In the genomic region with DNA sequence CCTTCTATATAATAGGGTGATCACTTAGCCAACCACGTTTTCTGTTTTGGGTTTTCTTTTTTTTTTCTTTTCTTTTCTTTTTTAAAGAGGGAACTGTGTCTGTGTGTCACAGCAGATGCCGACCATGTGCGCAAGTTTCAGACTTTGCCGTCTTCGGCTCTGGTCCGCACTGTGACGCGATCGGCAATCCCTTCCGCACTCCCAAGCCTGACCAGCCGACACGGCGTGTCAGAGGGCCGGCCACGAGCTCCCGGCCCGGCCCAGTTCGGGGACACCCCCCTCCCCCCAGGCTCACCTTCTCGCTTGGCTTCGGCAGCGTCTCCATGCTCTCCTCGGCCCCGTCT, we compare ENCODE assay signal across 8 mouse cellular contexts. TPM values are rescaled to one million over a fixed set of nuclear protein-coding genes. Genes with fewer than 3 reads are reported as not detected.
DNase-seq lines count a peak whose midpoint lies in the region; ATAC-seq and TF ChIP-seq lines count a peak whose summit lies in the region.

No protein-coding gene starts in this region.

- TF ChIP-seq POLR2A in ES-Bruce4 (IDR thresholded peaks at IDR 0.05; ENCODE audit: insufficient read depth, low read length): no peak

- TF ChIP-seq EP300 in ES-Bruce4 (IDR thresholded peaks at IDR 0.05; ENCODE audit: insufficient read depth, low read depth, low read length): no peak

- H3K9ac ChIP-seq in ES-Bruce4 (ENCODE audit: low read depth, poor library complexity, severe bottlenecking): peak overlapping the region; percentile 90
- peak overlapping the region; percentile 70 for H3K9ac ChIP-seq in forebrain, postnatal 0 days

- H3K27ac ChIP-seq in heart, embryonic 10.5 days: peak overlapping the region; percentile 92
- 0 out of 2 replicates have a peak overlapping the region, but pooled peaks have one; percentile 28 for H3K27ac ChIP-seq in ES-Bruce4 (ENCODE audit: insufficient read depth, low read length)
- H3K27ac ChIP-seq in forebrain, postnatal 0 days (ENCODE audit: low read depth, low read length): peak overlapping the region; percentile 79

- WGBS in heart, embryonic 10.5 days: under 1% methylated on average over 23 of the region's 23 CpGs
- under 1% methylated on average over 23 of the region's 23 CpGs for WGBS in forebrain, postnatal 0 days

- intact Hi-C loops in heart, postnatal 14 days (cut with DNase I): loop anchor here (5.0 kb wide), 1 partner anchor 50 kb away; a partner anchor contains a TSS

- TF ChIP-seq CTCF in ES-Bruce4 (IDR thresholded peaks at IDR 0.05; ENCODE audit: low read depth, low read length): no peak
- no peak for TF ChIP-seq CTCF in forebrain, postnatal 0 days (IDR thresholded peaks at IDR 0.05; ENCODE audit: low read depth)

- peak; percentile 67 for ATAC-seq in forebrain, postnatal 0 days
- peak; percentile 71 for ATAC-seq in megakaryocyte, adult 5-6 weeks (ENCODE audit: poor library complexity, severe bottlenecking)

- peak overlapping the region; percentile 77 for H3K4me2 ChIP-seq in forebrain, postnatal 0 days (ENCODE audit: low read depth)

- H3K27me3 ChIP-seq in heart, embryonic 10.5 days (ENCODE audit: insufficient read depth, poor library complexity, severe bottlenecking): no peaks in the 10 kb centered on the region
- H3K27me3 ChIP-seq in ES-Bruce4 (ENCODE audit: control insufficient read depth, insufficient read depth, low read length, poor library complexity, severe bottlenecking): no peaks in the 10 kb centered on the region
- no peaks in the 10 kb centered on the region for H3K27me3 ChIP-seq in forebrain, postnatal 0 days (ENCODE audit: insufficient read depth, low read length)

- peaks cover 17% of the 10 kb centered on the region for H3K4me1 ChIP-seq in heart, embryonic 10.5 days
- peaks cover 3% of the 10 kb centered on the region for H3K4me1 ChIP-seq in ES-Bruce4 (ENCODE audit: control insufficient read depth, insufficient read depth, low read length)
- H3K4me1 ChIP-seq in forebrain, postnatal 0 days (ENCODE audit: insufficient read depth): peaks cover 10% of the 10 kb centered on the region

- H3K9me3 ChIP-seq in heart, embryonic 10.5 days: no peaks in the 10 kb centered on the region
- H3K9me3 ChIP-seq in ES-Bruce4 (replicated peaks; ENCODE audit: control insufficient read depth, insufficient read depth, low read length, poor library complexity, severe bottlenecking): no peaks in the 10 kb centered on the region
- no peaks in the 10 kb centered on the region for H3K9me3 ChIP-seq in forebrain, postnatal 0 days (ENCODE audit: low read length)

- DNase-seq in heart, embryonic 10.5 days (ENCODE audit: low spot score): no peak
- DNase-seq in heart, postnatal 14 days: no peak
- DNase-seq in forebrain, postnatal 0 days: no peak
- DNase-seq in spleen, adult 12 weeks (ENCODE audit: low spot score): no peak
- DNase-seq in cerebellum, postnatal 14 days: no peak
- no peak for DNase-seq in adrenal gland, postnatal 4 days (ENCODE audit: low spot score in 2 of 2)

- peaks cover 23% of the 10 kb centered on the region for H3K36me3 ChIP-seq in heart, embryonic 10.5 days
- H3K36me3 ChIP-seq in ES-Bruce4 (ENCODE audit: control insufficient read depth, insufficient read depth, low read length, poor library complexity, severe bottlenecking): peaks cover 20% of the 10 kb centered on the region
- H3K36me3 ChIP-seq in forebrain, postnatal 0 days (ENCODE audit: insufficient read depth): peaks cover 17% of the 10 kb centered on the region

- peak overlapping the region; percentile 95 for H3K4me3 ChIP-seq in heart, embryonic 10.5 days
- peak overlapping the region; percentile 93 for H3K4me3 ChIP-seq in ES-Bruce4 (ENCODE audit: low read depth, low read length)
- peak overlapping the region; percentile 88 for H3K4me3 ChIP-seq in forebrain, postnatal 0 days (ENCODE audit: low read depth, low read length)

RNA-seq across cellular contexts. Expression of a gene that starts 0.3 kb away (rescaled TPM):
- 20.5 and 26.4 TPM in 2 replicates for polyA plus RNA-seq in heart, embryonic 10.5 days (2016; fragmentation: Nextera tagmentation; extraction: Ambion mirVana)
- total RNA-seq in heart, postnatal 14 days (2021): 10 to 100 TPM; 24.8 to 30.5 TPM
- polyA plus RNA-seq in ES-Bruce4 (2011; ENCODE audit: insufficient read depth, insufficient read length, low read depth, missing spikeins): 170 and 179 TPM in 2 replicates
- 24.2 and 30.7 TPM in 2 replicates for total RNA-seq in forebrain, postnatal 0 days (2014; rRNA removed)
- polyA plus RNA-seq in forebrain, postnatal 0 days (2015; fragmentation: Nextera tagmentation; extraction: Ambion mirVana): 10.4 and 11.1 TPM in 2 replicates
- 36.2 and 38.4 TPM in 2 replicates for total RNA-seq in megakaryocyte, adult 5-6 weeks (2015)
- 59.8 and 61.7 TPM in 2 replicates for total RNA-seq in megakaryocyte, adult 5-6 weeks (2017)
- total RNA-seq in adrenal gland, postnatal 4 days (2021): 10 to 100 TPM; 57.3 to 62.6 TPM

RNA-seq across cellular contexts. Expression of a gene that starts 23.5 kb away (rescaled TPM):
- polyA plus RNA-seq in heart, embryonic 10.5 days (2016; fragmentation: Nextera tagmentation; extraction: Ambion mirVana): 31.5 and 33.9 TPM in 2 replicates
- 10 to 100 TPM; 38.9 to 41.4 TPM for total RNA-seq in heart, postnatal 14 days (2021)
- polyA plus RNA-seq in ES-Bruce4 (2011; ENCODE audit: insufficient read depth, insufficient read length, low read depth, missing spikeins): 26.2 and 28.3 TPM in 2 replicates
- total RNA-seq in forebrain, postnatal 0 days (2014; rRNA removed): 95.5 and 100 TPM in 2 replicates
- polyA plus RNA-seq in forebrain, postnatal 0 days (2015; fragmentation: Nextera tagmentation; extraction: Ambion mirVana): 67.8 and 78.9 TPM in 2 replicates
- 23.3 and 23.6 TPM in 2 replicates for total RNA-seq in megakaryocyte, adult 5-6 weeks (2015)
- total RNA-seq in megakaryocyte, adult 5-6 weeks (2017): 18.1 and 19.9 TPM in 2 replicates
- total RNA-seq in adrenal gland, postnatal 4 days (2021): 10 to 100 TPM; 39.2 to 42.1 TPM

RNA-seq across cellular contexts. Expression of a gene that starts 49.2 kb away (rescaled TPM):
- polyA plus RNA-seq in heart, embryonic 10.5 days (2016; fragmentation: Nextera tagmentation; extraction: Ambion mirVana): 105 and 114 TPM in 2 replicates
- 10 to 100 TPM; 55.8 to 58.4 TPM for total RNA-seq in heart, postnatal 14 days (2021)
- 96.5 and 115 TPM in 2 replicates for polyA plus RNA-seq in ES-Bruce4 (2011; ENCODE audit: insufficient read depth, insufficient read length, low read depth, missing spikeins)
- total RNA-seq in forebrain, postnatal 0 days (2014; rRNA removed): 77.4 and 91.0 TPM in 2 replicates
- 73.1 and 74.5 TPM in 2 replicates for polyA plus RNA-seq in forebrain, postnatal 0 days (2015; fragmentation: Nextera tagmentation; extraction: Ambion mirVana)
- total RNA-seq in megakaryocyte, adult 5-6 weeks (2015): 62.9 and 70.3 TPM in 2 replicates
- total RNA-seq in megakaryocyte, adult 5-6 weeks (2017): 54.4 and 58.3 TPM in 2 replicates
- 100 to 1,000 TPM; 141 to 143 TPM for total RNA-seq in adrenal gland, postnatal 4 days (2021)

Comparison
In these comparisons a context has a peak if more than half of its experiments do, and no peak if none do; other contexts are left out.
1. H3K27ac ChIP-seq: peak in every context shown above with its lines; median percentile 92 in heart, embryonic 10.5 days; 79 in forebrain, postnatal 0 days; 28 in ES-Bruce4.